Comparison of ENCODE assay signal across 10 mouse cellular contexts in genomic region chr12:68618337-68618736, GRCm38 (mm10).
"Had no signal": no experiment of that assay in that cellular context is flagged by ENCODE, and none has a peak within 500 bp of the region (broad histone marks: within the 10 kb centered on the region; RNA-seq: fewer than 3 reads in every experiment).

No protein-coding gene starts in this region.

- ATAC-seq: midbrain, embryonic 16.5 days had no signal

- DNase-seq: lung, adult 18-20 months; lung, embryonic 14.5 days; lung, postnatal 10 days; lung, postnatal 4 days; midbrain, embryonic 14.5 days; right cerebral cortex, postnatal 25 days; thymus, adult 18-20 months; thymus, postnatal 14 days; thymus, postnatal 36 days had no signal
